Mouse (Mus musculus): ENCODE results near the gene Aox4. TPM values are rescaled to one million over a fixed set of nuclear protein-coding genes. Genes with fewer than 3 reads are reported as not detected.

Gene Aox4
- polyA plus RNA-seq, 1 experiment from 2014 or later: 0.24 TPM

DNA sequence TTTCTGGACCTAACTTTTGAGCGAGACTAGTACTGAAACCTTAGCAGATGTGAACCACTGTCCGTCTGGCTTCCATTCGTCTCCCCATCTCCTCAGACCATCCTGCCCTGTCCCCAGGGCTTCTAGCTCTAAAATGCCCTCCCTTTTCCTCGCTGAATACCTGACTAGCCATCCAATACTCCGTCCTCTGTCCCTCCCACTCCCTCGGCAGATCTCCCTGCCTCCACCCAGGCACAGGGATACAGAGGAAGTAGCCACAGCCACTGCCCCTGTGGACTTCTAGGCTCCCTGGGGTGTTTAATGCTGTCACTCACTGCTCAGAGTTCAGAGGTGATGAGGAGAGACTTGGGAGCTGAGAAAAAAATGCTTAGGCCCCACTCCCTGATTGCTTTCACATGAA is 91.8 kb downstream of the Aox4 start:
- Histone ChIP-seq H3K9ac (ENCODE audit: low read length) (no peak overlapping the region), H3K36me3 (ENCODE audit: control insufficient read depth, insufficient read depth, low read length) (no peaks in the 10 kb centered on the region), H3K4me1 (ENCODE audit: control insufficient read depth in 2 of 2, insufficient read depth in 2 of 2, low read length in 2 of 2) (peaks cover 0 to 4% of the 10 kb centered on the region in 2 experiments; a peak in 1 of 4 replicates), H3K27me3 (ENCODE audit: control insufficient read depth, insufficient read depth, low read length) (no peaks in the 10 kb centered on the region), H3K27ac (replicated peaks in 1 of 2; ENCODE audit: control insufficient read depth in 1 of 2, insufficient read depth in 1 of 2, low read depth in 2 of 2, low read length in 2 of 2) (no peak overlapping the region), H3K4me3 (ENCODE audit: control insufficient read depth in 1 of 2, insufficient read depth in 1 of 2, low read depth in 1 of 2, low read length in 2 of 2) (no peak overlapping the region), H3K4me2 (ENCODE audit: low read length) (no peak overlapping the region), H3K9me3 (ENCODE audit: control insufficient read depth, low read length) (no peaks in the 10 kb centered on the region)
- no peak for ATAC-seq (ENCODE audit: insufficient number of reproducible peaks, insufficient read depth, low FRiP score, low read depth)
- WGBS: 71% methylated on average over 6 of the region's 6 CpGs

DNA sequence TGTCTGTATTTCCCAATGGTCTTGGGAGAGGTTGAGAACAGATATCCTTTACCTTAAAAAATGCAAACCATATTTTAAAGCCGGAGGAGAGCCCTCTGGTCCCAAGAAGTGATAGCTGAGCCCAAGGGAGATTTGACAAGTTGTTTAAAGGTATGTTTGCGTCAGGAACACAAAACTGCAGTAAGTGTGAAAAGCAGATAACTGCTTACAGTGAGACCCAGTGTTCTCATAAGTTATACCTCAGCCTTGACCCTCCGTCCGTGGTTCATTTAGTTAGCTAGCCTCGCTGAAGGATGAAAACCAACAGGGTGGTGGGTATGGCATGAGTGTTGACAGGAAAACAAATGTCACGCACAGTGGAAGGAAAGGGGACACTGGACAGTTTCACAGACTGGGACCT is 92.8 kb downstream of the Aox4 start:
- H3K9me3 ChIP-seq (ENCODE audit: control insufficient read depth, low read length): no peaks in the 10 kb centered on the region
- WGBS: 50% methylated on average over 6 of the region's 6 CpGs
- no peak overlapping the region for H3K9ac ChIP-seq (ENCODE audit: low read length)

DNA sequence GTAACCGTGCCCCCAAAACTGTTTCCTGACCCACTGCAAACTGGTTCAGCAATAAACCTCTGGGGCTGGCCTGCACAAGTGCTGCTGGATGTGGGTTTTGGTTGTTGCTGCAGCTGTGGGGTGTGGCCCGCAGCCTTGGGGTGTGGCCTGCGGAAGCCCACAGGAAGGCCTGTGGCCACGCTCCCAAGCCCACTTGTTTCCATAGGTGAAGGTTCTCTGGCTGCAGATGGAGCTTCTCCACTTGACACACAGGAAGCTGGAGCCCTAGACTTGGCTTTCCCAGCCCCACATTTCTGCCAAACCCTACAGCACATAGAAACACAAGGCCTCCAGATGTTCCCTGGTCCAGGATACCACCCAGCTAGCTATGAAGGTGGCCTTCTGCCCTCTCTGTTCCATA is 93.5 kb downstream of the Aox4 start:
- no peak for ATAC-seq (ENCODE audit: insufficient number of reproducible peaks, insufficient read depth, low FRiP score, low read depth)
- peaks cover 0 to 4% of the 10 kb centered on the region in 2 experiments; a peak in 1 of 4 replicates for H3K4me1 ChIP-seq (ENCODE audit: control insufficient read depth in 2 of 2, insufficient read depth in 2 of 2, low read length in 2 of 2)
- H3K27me3 ChIP-seq (ENCODE audit: control insufficient read depth, insufficient read depth, low read length): no peaks in the 10 kb centered on the region
- no peaks in the 10 kb centered on the region for H3K9me3 ChIP-seq (ENCODE audit: control insufficient read depth, low read length)
- H3K27ac ChIP-seq (replicated peaks in 1 of 2; ENCODE audit: control insufficient read depth in 1 of 2, insufficient read depth in 1 of 2, low read depth in 2 of 2, low read length in 2 of 2): no peak overlapping the region
- H3K4me2 ChIP-seq (ENCODE audit: low read length): no peak overlapping the region
- no peak overlapping the region for H3K9ac ChIP-seq (ENCODE audit: low read length)
- WGBS: 82% methylated on average over 4 of the region's 4 CpGs
- H3K4me3 ChIP-seq (ENCODE audit: control insufficient read depth in 1 of 2, insufficient read depth in 1 of 2, low read depth in 1 of 2, low read length in 2 of 2): no peak overlapping the region
- no peaks in the 10 kb centered on the region for H3K36me3 ChIP-seq (ENCODE audit: control insufficient read depth, insufficient read depth, low read length)

More for the DNA sequence above, 92.8 kb downstream of the Aox4 start:
- ATAC-seq (ENCODE audit: insufficient number of reproducible peaks, insufficient read depth, low FRiP score, low read depth): no peak
- Histone ChIP-seq H3K4me3 (ENCODE audit: control insufficient read depth in 1 of 2, insufficient read depth in 1 of 2, low read depth in 1 of 2, low read length in 2 of 2) (no peak overlapping the region), H3K27me3 (ENCODE audit: control insufficient read depth, insufficient read depth, low read length) (no peaks in the 10 kb centered on the region), H3K4me1 (ENCODE audit: control insufficient read depth in 2 of 2, insufficient read depth in 2 of 2, low read length in 2 of 2) (peaks cover 0 to 4% of the 10 kb centered on the region in 2 experiments; a peak in 1 of 4 replicates), H3K4me2 (ENCODE audit: low read length) (no peak overlapping the region), H3K36me3 (ENCODE audit: control insufficient read depth, insufficient read depth, low read length) (no peaks in the 10 kb centered on the region), H3K27ac (replicated peaks in 1 of 2; ENCODE audit: control insufficient read depth in 1 of 2, insufficient read depth in 1 of 2, low read depth in 2 of 2, low read length in 2 of 2) (no peak overlapping the region)

DNA sequence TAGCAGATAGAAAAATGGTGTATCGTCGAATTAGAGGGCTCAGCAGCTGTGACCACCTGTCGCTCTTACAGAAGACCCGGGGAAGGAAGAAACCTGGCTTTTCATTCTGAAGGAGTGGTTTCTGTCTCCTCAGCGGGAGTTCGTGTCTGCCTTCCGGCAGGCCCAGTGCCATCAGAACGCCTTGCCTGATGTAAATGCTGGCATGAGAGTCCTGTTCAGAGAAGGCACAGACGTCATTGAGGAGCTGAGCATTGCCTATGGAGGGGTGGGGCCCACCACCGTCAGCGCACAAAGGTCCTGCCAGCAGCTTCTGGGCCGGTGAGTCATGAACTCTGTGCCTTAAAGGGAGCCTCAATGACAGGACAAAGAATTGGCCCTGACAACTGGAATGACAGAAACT is 94.1 kb downstream of the Aox4 start:
- Histone ChIP-seq H3K27ac (replicated peaks in 1 of 2; ENCODE audit: control insufficient read depth in 1 of 2, insufficient read depth in 1 of 2, low read depth in 2 of 2, low read length in 2 of 2) (no peak overlapping the region), H3K9me3 (ENCODE audit: control insufficient read depth, low read length) (no peaks in the 10 kb centered on the region), H3K4me3 (ENCODE audit: control insufficient read depth in 1 of 2, insufficient read depth in 1 of 2, low read depth in 1 of 2, low read length in 2 of 2) (no peak overlapping the region), H3K4me1 (ENCODE audit: control insufficient read depth in 2 of 2, insufficient read depth in 2 of 2, low read length in 2 of 2) (peaks cover 0 to 4% of the 10 kb centered on the region in 2 experiments; a peak in 1 of 4 replicates), H3K27me3 (ENCODE audit: control insufficient read depth, insufficient read depth, low read length) (no peaks in the 10 kb centered on the region), H3K4me2 (ENCODE audit: low read length) (no peak overlapping the region), H3K9ac (ENCODE audit: low read length) (no peak overlapping the region), H3K36me3 (ENCODE audit: control insufficient read depth, insufficient read depth, low read length) (no peaks in the 10 kb centered on the region)
- ATAC-seq (ENCODE audit: insufficient number of reproducible peaks, insufficient read depth, low FRiP score, low read depth): no peak
- 66% methylated on average over 12 of the region's 12 CpGs for WGBS

DNA sequence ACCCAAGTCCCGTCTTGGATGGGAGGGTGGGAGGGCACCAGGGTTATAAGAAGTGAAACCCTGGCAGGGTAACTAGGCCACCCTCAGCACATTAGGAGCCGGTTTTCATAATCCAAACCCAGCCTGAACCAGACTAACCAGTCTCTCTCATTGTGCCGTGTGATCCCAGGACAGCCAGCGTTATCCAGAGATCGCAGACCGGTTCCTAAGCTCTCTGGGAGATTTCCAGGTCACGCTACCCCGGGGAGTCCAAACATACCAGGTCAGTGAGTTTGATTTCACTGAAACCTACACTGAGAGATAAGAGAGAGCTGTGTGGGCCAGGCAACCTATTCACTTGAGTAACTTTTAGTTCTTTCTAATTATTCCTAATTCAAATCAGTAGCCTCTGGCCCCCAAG is 97.0 kb downstream of the Aox4 start:
- Histone ChIP-seq H3K36me3 (ENCODE audit: control insufficient read depth, insufficient read depth, low read length) (no peaks in the 10 kb centered on the region), H3K27me3 (ENCODE audit: control insufficient read depth, insufficient read depth, low read length) (no peaks in the 10 kb centered on the region), H3K9me3 (ENCODE audit: control insufficient read depth, low read length) (no peaks in the 10 kb centered on the region), H3K4me3 (ENCODE audit: control insufficient read depth in 1 of 2, insufficient read depth in 1 of 2, low read depth in 1 of 2, low read length in 2 of 2) (no peak overlapping the region), H3K9ac (ENCODE audit: low read length) (no peak overlapping the region), H3K4me2 (ENCODE audit: low read length) (no peak overlapping the region), H3K27ac (replicated peaks in 1 of 2; ENCODE audit: control insufficient read depth in 1 of 2, insufficient read depth in 1 of 2, low read depth in 2 of 2, low read length in 2 of 2) (no peak overlapping the region), H3K4me1 (ENCODE audit: control insufficient read depth in 2 of 2, insufficient read depth in 2 of 2, low read length in 2 of 2) (peaks cover 3 to 4% of the 10 kb centered on the region in 2 experiments; a peak in 2 of 4 replicates)
- 71% methylated on average over 8 of the region's 8 CpGs for WGBS
- no peak for ATAC-seq (ENCODE audit: insufficient number of reproducible peaks, insufficient read depth, low FRiP score, low read depth)

DNA sequence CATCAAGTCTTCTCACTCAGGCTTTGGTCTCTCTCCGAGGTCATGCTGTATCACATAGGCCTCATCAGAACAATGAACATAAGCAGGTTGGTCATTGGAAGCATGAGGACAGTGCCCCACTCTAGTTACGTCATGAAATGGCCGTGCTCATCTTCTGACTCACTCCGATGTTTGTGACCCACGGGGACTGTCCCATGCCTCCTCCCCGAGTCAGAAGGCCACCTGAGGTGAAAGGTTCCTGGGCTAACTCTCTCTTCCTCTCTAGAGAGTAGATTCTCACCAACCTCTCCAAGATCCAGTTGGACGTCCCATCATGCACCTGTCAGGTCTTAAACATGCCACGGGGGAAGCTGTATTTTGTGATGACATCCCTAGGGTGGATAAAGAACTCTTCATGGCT is 98.4 kb downstream of the Aox4 start:
- 84% methylated on average over 8 of the region's 8 CpGs for WGBS
- H3K4me1 ChIP-seq (ENCODE audit: control insufficient read depth in 2 of 2, insufficient read depth in 2 of 2, low read length in 2 of 2): peaks cover 3% of the 10 kb centered on the region in 2 experiments; a peak in 2 of 4 replicates
- no peak overlapping the region for H3K4me2 ChIP-seq (ENCODE audit: low read length)
- H3K27ac ChIP-seq (replicated peaks in 1 of 2; ENCODE audit: control insufficient read depth in 1 of 2, insufficient read depth in 1 of 2, low read depth in 2 of 2, low read length in 2 of 2): no peak overlapping the region
- H3K36me3 ChIP-seq (ENCODE audit: control insufficient read depth, insufficient read depth, low read length): no peaks in the 10 kb centered on the region
- H3K4me3 ChIP-seq (ENCODE audit: control insufficient read depth in 1 of 2, insufficient read depth in 1 of 2, low read depth in 1 of 2, low read length in 2 of 2): no peak overlapping the region
- no peak for ATAC-seq (ENCODE audit: insufficient number of reproducible peaks, insufficient read depth, low FRiP score, low read depth)
- H3K9me3 ChIP-seq (ENCODE audit: control insufficient read depth, low read length): no peaks in the 10 kb centered on the region
- H3K27me3 ChIP-seq (ENCODE audit: control insufficient read depth, insufficient read depth, low read length): no peaks in the 10 kb centered on the region
- no peak overlapping the region for H3K9ac ChIP-seq (ENCODE audit: low read length)

DNA sequence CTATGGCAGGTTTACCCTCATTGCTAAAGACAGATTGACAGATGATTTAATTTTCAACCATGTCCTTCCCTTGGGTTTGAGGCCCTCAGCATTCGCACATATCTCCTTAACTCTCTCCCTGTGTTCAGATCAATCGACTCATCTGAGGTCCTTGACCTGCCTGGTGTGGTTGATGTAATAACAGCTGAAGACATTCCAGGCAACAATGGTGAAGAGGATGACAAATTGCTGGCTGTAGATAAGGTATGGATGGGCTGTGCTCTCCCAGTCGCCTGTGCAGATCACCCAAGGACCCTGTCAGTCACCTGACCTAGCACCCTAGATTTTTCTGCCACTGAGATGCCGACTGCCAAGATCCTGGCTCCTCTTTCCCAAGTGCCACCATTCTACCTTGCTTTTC is 99.7 kb downstream of the Aox4 start:
- Histone ChIP-seq H3K4me1 (ENCODE audit: control insufficient read depth in 2 of 2, insufficient read depth in 2 of 2, low read length in 2 of 2) (peaks cover 0 to 3% of the 10 kb centered on the region in 2 experiments; a peak in 2 of 4 replicates), H3K27ac (replicated peaks in 1 of 2; ENCODE audit: control insufficient read depth in 1 of 2, insufficient read depth in 1 of 2, low read depth in 2 of 2, low read length in 2 of 2) (no peak overlapping the region), H3K4me3 (ENCODE audit: control insufficient read depth in 1 of 2, insufficient read depth in 1 of 2, low read depth in 1 of 2, low read length in 2 of 2) (no peak overlapping the region), H3K9ac (ENCODE audit: low read length) (no peak overlapping the region), H3K9me3 (ENCODE audit: control insufficient read depth, low read length) (no peaks in the 10 kb centered on the region), H3K36me3 (ENCODE audit: control insufficient read depth, insufficient read depth, low read length) (no peaks in the 10 kb centered on the region), H3K27me3 (ENCODE audit: control insufficient read depth, insufficient read depth, low read length) (no peaks in the 10 kb centered on the region), H3K4me2 (ENCODE audit: low read length) (no peak overlapping the region)
- ATAC-seq (ENCODE audit: insufficient number of reproducible peaks, insufficient read depth, low FRiP score, low read depth): no peak
- WGBS: 31% methylated on average over 4 of the region's 4 CpGs

DNA sequence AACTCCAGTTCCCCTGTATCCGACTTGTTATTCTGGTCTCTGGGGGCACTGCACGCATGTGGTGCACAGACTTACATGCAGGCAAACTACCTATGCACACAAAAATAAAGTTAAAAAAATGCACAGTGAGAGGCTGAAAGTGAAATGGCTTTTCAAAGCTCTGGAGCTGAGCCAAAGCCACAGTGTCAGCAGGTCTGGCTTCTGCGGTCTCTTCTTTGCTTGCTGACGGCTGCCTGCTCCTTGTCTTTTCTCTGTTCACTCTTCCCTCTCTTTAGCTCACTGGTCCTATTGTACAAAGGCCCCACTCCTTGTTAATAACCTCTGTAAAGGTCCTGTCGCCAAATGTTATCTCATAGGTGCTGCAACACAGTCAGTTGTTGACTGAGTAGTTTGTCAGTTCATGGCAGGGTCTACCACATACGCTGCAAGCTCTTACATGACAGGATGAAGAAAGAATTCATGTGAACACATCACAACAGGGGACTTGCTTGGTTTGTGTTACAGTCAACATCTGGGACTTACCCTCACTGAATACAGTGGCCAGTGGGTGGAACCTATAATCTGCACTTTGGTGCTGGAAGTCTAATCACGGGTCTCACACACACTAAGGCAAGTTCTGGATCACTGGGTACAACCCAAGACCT is 101.1 kb downstream of the Aox4 start:
- no peak overlapping the region for H3K27ac ChIP-seq (replicated peaks in 1 of 2; ENCODE audit: control insufficient read depth in 1 of 2, insufficient read depth in 1 of 2, low read depth in 2 of 2, low read length in 2 of 2)
- WGBS: 52% methylated on average over 7 of the region's 7 CpGs
- no peak overlapping the region for H3K4me2 ChIP-seq (ENCODE audit: low read length)
- no peaks in the 10 kb centered on the region for H3K27me3 ChIP-seq (ENCODE audit: control insufficient read depth, insufficient read depth, low read length)
- no peaks in the 10 kb centered on the region for H3K9me3 ChIP-seq (ENCODE audit: control insufficient read depth, low read length)
- ATAC-seq (ENCODE audit: insufficient number of reproducible peaks, insufficient read depth, low FRiP score, low read depth): no peak
- no peak overlapping the region for H3K9ac ChIP-seq (ENCODE audit: low read length)
- H3K36me3 ChIP-seq (ENCODE audit: control insufficient read depth, insufficient read depth, low read length): no peaks in the 10 kb centered on the region
- H3K4me1 ChIP-seq (ENCODE audit: control insufficient read depth in 2 of 2, insufficient read depth in 2 of 2, low read length in 2 of 2): peaks cover 0 to 3% of the 10 kb centered on the region in 2 experiments; a peak in 2 of 4 replicates
- H3K4me3 ChIP-seq (ENCODE audit: control insufficient read depth in 1 of 2, insufficient read depth in 1 of 2, low read depth in 1 of 2, low read length in 2 of 2): no peak overlapping the region
